Mouse (Mus musculus) B cell, adult 2 months (primary cell): ENCODE results near the gene Tlr5.
A peak's percentile ranks its signal among the peaks of the same experiment; 100 is the strongest.

Experiments used
- DNase-seq, 2 experiments: peaks; one replicate each; pipeline ENCODE4 v3.0.0; 2022

Tlr5 gene

GRCm38 (mm10) chr1:182991002-182991778 is 36.6 kb downstream of the Tlr5 start:
- DNase-seq: peak; percentile 72 to 74
